Mouse (Mus musculus) heart, postnatal 0 days (tissue): Measurements from ENCODE around the gene Rnf43.

Source experiments
- CTCF ChIP-seq: IDR thresholded peaks from 2 replicates; pipeline ENCODE4 v1.5.1; 2016; ENCODE audit warnings: antibody characterized with exemption, control low read depth, low read depth
- EP300 ChIP-seq: IDR thresholded peaks from 2 replicates; pipeline ENCODE4 v1.6.1; 2016; ENCODE audit warnings: antibody characterized with exemption, low read depth

GRCm38 (mm10) chr11:87719526-87719925, 57.0 kb downstream of the Rnf43 start:
- TF ChIP-seq CTCF (no peak), EP300 (no peak)
